Mouse (Mus musculus): ENCODE measurements around the gene Sash3. TPM values are rescaled to one million over a fixed set of nuclear protein-coding genes. Genes with fewer than 3 reads are reported as not detected.

Sash3 gene
- total RNA-seq, 2 experiments from 2014 or later: 1.4 to 1.9 TPM

DNA sequence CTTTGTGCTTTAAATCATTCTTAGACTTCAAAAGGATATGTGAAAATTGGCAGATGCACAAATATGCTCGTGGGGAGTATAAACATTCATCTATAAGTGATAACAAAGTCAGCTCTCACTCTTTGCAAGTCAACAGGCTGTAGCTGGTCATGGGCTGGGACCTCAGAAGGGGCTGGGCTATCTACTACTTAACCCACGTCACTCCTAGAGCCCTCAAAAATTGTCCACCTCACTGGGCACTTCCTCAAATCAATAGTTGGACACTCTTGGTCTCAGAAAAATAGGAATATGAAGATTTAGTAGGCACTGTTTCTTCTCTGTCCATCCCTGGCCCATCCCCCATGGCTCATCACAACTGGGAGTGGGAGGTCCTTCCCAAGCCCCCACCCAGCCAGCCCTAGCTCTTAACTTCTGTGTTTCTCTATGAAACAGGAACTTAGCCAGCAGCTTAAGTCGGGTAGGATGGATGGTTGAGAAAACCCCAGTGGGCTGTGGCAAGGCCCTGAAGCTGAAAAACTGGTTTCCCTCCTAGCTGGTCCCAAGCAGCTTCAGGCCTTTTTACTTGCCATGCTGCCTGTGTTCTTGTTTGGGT is 5.9 kb upstream of the Sash3 start:
- peak in 1 of 2 experiments; percentile 15 for DNase-seq

GRCm38 (mm10) chrX:48141481-48141880 is 4.8 kb upstream of the Sash3 start:
- no peak for DNase-seq

- peak; percentile 32 to 48 for DNase-seq
Observed at GRCm38 (mm10) chrX:48143415-48144335, 2.6 kb upstream of the Sash3 start.

DNA sequence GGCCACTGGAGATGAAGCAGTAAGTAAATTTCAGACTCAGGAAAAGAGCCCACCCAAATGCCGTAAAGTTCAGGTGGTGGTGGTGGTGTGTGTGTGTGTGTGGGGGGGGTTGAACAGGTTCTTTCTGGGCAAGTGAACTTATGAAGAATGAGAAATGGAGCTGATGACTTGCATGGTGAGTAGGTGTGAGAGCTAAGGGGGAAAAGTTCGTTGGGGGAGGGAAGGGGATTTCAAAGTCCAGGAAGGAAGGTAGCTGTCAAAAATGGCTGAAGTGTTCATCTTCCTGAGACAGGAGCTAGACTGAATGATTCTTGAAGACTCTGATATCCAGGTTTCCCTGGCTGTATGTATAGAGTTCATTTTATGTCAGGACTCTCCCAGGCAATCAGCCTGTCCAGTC is 990 bp downstream of the Sash3 start:
- no peak for DNase-seq

GRCm38 (mm10) chrX:48147741-48148186 is 1.5 kb downstream of the Sash3 start:
- DNase-seq: no peak

- no peak for DNase-seq
Observed at GRCm38 (mm10) chrX:48152106-48152505, 5.9 kb downstream of the Sash3 start.

DNA sequence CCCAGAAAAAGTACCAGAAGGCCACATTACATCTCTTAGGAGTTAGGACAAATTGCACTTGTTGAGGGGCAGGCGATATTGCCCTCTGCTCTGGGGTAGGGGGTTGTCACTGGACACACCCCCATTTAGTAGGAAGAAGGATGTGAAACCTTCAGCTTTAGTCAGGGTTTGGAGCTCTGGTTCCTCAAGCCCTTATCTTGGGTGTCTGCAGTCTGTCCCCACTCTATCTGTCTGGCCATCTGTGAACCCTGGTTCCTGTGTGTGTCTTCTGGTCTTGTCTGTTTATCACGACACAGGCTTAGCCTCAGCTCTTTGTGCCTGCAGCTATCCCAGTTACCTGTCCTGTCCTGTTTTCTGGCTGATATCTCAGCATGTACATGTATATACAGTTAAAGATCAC is 7.2 kb downstream of the Sash3 start:
- no peak for DNase-seq

DNA sequence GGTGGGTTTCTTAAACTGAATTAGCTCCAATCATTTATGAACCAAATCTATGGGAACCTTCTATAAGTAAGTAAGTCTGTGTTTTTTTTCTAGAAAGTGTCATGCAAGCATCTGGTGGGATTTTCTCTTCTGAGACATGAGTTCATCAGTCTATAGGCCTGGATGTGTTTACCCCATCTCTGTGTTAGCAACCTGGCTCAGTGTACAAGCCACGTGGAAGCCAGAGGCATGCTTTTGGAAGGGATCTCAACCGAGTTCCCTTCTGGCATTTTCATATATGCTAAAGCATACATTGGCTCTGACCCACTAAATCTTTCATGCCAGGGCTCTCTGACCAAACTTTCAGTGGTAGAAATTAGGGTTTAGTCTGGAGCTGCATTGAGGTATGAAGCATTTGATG is 7.7 kb downstream of the Sash3 start:
- DNase-seq: no peak

GRCm38 (mm10) chrX:48155489-48155888 is 9.3 kb downstream of the Sash3 start:
- no peak for DNase-seq

DNA sequence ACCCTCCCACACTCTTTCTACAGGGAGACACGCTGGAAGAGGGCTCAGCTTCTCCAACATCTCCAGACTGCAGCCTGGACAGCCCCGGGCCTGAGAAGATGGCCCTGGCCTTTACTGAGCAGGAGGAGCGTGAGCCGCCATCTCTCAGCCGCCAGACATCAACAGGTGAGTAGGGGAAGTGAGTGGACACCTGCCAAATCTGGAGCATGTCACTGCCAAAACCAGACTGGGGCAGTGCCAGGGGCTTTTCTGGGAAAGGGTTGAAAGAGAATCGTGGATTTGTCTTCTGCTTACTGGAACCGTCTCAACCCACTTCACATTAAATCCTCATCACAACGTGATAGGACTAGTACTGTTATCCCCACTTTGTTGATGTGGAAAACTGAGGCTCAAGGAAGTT is 11.2 kb downstream of the Sash3 start:
- no peak for DNase-seq

DNA sequence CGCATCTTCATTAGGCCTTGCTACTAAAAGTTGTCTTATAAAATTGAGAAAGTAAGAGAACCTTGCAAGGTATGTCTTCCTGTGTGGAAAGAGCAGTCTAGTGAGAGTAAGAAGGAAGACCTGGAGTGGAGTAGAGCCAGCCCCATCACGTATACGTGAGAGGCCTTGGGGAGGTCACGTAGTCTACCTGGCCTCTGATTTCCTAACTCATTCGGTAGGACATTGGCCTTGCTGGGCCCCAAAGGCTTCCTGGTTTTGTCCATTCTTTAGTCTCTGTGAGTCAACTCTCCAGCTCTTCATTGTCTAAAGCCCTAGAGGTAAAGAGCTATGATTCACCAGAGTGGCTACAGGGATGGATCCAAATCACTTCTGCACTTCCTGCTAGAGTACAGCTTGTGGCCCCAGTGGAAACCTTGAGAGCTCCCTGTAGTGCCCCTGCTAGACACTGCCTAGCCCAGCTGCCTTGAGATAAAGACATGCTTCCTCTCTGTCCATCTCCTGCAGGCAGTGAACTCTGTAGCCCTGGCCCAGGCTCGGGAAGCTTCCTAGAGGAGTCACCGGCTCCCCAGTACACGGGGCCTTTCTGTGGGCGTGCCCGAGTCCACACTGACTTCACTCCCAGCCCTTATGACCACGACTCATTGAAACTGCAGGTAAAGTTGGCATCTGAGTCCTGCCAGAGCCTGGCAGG is 12.1 kb downstream of the Sash3 start:
- DNase-seq: no peak

GRCm38 (mm10) chrX:48169892-48170291 is 23.7 kb downstream of the Sash3 start:
- no peak for DNase-seq

DNA sequence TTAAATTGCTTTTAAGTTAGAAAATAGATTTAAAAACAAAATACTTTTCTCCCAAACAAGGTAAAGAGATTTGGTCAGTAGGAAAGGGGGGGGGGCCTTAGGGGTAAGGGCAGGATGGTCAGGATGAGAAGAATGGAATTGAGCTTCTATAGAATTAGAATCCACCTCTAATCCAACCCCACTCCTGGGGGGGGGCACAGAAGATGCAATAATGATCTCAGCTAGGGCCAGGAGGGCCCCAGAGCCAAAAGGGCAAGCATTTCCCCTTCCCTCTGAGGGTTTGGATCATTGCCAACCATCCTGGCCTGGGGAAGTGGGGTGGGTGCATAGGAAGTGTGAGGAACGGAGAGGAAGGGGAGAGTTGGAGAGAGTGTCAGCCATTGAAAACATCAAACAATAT is 24.1 kb downstream of the Sash3 start:
- no peak for DNase-seq

- no peak for DNase-seq
Observed at GRCm38 (mm10) chrX:48181844-48182243, 35.6 kb downstream of the Sash3 start.

- DNase-seq: no peak
Observed at GRCm38 (mm10) chrX:48184703-48185102, 38.5 kb downstream of the Sash3 start.

- DNase-seq: no peak
Observed at GRCm38 (mm10) chrX:48191261-48191660, 45.0 kb downstream of the Sash3 start.

DNA sequence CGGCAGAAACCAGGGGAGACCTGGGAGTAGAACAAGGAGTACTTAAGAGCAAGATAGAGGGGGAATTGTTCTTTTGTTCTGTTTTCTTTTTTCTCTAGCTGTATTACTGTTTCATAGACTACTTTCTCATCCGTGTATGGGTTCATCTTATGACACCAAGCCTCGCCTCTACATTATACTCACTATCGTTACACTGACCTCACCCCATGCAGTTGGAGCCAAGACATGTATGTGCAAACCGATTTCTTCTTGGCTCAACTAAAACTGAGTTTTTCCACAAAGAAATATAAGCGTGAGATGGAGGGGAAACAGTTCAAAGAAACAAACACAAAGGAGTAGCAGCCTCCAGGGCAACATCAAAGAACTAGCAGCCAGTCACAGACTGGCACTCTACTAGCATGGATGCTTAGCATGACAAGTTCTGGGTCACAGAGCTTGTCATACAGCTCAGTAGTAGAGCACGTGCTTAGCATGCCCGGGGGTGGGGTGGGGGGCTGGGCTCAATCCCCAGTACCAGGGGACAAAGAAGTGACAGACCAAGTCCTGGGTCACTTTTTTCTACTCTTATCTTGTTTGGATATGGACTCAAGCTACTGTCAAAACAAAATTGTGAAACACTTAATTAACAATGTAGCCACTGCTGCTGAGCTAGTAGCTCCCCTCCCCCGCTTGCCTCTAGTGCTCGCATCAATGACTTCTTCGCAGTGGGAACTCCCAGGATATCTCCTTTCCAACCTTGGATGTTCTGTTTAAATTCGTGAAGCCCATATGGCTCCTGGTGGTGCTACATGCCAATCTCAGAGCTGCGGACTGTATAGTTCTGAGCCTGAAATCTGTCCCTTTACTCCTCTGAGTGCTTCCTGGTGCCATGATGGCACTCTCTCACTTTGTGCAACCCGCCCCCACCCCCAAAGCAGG is 47.3 kb downstream of the Sash3 start:
- DNase-seq: no peak

DNA sequence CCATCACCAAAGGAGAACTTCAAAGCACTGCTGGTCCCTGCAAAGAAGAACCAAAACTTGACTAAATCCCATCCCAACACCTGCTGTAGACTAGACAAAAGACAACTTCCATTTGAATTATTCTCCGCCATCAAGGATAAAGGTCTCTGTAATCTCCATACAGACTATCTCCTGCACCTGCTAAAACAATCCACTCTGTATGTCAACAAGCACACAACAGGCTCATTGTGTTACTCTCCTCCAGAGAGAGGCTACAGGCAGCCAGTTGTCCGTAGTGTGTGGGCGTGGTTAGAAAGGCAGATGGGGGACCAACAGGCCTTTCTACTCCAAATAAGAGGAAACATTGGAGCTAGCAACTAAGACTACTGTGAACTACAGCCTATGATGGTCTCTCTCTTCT is 51.6 kb downstream of the Sash3 start:
- no peak for DNase-seq

DNA sequence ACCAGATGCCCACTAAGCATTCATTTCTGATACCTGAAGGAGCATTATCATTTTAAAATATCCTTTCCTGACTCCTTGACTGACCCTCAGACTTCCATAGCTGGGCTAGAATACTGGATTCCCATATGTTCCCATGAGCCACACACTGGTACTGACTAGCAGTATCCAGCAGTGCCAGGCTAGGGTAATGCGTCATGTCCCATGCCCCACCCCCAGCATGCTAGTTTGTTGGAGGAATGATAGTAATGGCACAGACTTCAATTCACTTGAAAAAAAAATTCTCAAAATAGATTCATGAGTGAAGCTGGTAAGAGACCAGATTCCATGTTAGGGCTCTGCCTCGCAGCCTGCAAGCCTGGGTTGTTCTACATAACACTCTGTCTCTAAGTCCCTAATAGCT is 52.8 kb downstream of the Sash3 start:
- DNase-seq: no peak

GRCm38 (mm10) chrX:48200699-48201098 is 54.5 kb downstream of the Sash3 start:
- no peak for DNase-seq

DNA sequence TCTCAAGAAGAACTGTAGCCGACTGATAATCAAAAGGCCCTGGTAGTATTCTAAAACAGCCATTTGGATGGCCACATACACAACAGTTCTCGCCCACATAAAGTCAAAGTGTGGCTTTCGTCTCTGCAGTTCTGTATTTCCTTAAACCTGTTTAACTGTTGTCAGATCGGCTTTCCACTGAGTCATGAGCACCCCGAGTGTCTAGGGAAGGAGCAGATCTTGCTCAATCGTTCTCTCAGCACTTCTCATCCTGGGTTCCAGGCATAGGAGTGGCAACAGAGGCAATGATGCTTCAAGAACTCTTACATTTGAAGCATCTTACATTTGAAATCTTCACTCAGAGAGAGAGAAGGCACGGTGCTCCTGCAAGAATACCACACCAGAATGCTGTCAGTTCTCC is 55.7 kb downstream of the Sash3 start:
- no peak for DNase-seq

DNA sequence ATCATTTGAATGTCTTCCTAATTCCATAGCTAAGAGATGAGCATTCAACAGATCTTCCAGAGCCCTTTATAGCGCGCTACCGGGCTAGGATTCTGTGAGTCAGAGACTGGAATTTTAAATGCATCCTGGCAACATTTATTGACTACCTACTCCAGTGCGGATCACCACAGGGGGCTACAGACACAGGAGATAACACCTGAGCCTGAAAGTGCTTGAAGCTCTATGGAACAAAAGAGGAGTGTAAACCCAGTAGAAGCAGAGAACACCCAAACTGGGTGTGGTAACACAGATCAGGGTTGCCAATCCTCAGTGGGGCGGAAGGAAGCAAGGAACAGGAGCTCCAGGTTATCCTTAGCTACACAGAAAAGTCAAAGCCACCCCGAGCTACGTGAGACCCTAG is 56.2 kb downstream of the Sash3 start:
- DNase-seq: no peak

Data from adrenal gland, postnatal 36 days (tissue).